Mouse (Mus musculus) small intestine, adult 2 months (tissue): ENCODE data around the gene Bicd2.

Source experiments
- CTCF ChIP-seq: fragments of 200-500 bp; IDR thresholded peaks from 2 replicates; pipeline ENCODE4 v1.5.1; 2012; ENCODE audit warnings: low read depth, mild to moderate bottlenecking, control low read depth, inconsistent platforms, low read length, moderate library complexity, mixed read lengths; ENCODE audit not compliant: insufficient replicate concordance, insufficient read length; ENCODE audit errors: extremely low read depth
- POLR2A ChIP-seq: fragments of 200-500 bp; IDR thresholded peaks from 2 replicates; pipeline ENCODE4 v1.6.1; 2012; ENCODE audit warnings: low read depth, mild to moderate bottlenecking, control low read depth, inconsistent platforms, low read length, moderate library complexity

GRCm38 (mm10) chr13:49396798-49397197, 55.4 kb downstream of the Bicd2 start:
- TF ChIP-seq POLR2A (no peak), CTCF (no peak)
